8 mouse cellular contexts compared by ENCODE assay signal in genomic region chr7:16452587-16453073, GRCm38 (mm10). TPM values are rescaled to one million over a fixed set of nuclear protein-coding genes. Genes with fewer than 3 reads are reported as not detected.
DNase-seq lines count a peak whose midpoint lies in the region; ATAC-seq and TF ChIP-seq lines count a peak whose summit lies in the region.

TSS of gene Tmem160 (plus strand) at chr7:16452779.

- H3K4me2 ChIP-seq in heart, embryonic 12.5 days = peak within 1 kb of the TSS; percentile 93
- peak within 1 kb of the TSS; percentile 96 for H3K4me2 ChIP-seq in kidney, postnatal 0 days (ENCODE audit: low read length)
- H3K4me2 ChIP-seq in liver, embryonic 11.5 days = peak within 1 kb of the TSS; percentile 78
- H3K4me2 ChIP-seq in stomach, embryonic 16.5 days (ENCODE audit: low read depth, low read length) = peak within 1 kb of the TSS; percentile 95

- H3K27ac ChIP-seq in heart, embryonic 12.5 days (ENCODE audit: poor library complexity, severe bottlenecking) = peak within 1 kb of the TSS; percentile 51
- 0 out of 2 replicates have a peak within 1 kb of the TSS, but pooled peaks have one; percentile 25 for H3K27ac ChIP-seq in kidney, postnatal 0 days
- H3K27ac ChIP-seq in liver, embryonic 11.5 days (ENCODE audit: low read depth, low read length) = peak within 1 kb of the TSS; percentile 11; the same call in 1 of the 2 replicates
- peak within 1 kb of the TSS; percentile 44 for H3K27ac ChIP-seq in stomach, embryonic 16.5 days (ENCODE audit: low read length)

- H3K9ac ChIP-seq in heart, embryonic 12.5 days = peak within 1 kb of the TSS; percentile 83
- H3K9ac ChIP-seq in kidney, postnatal 0 days (ENCODE audit: low read depth, low read length) = peak within 1 kb of the TSS; percentile 68
- H3K9ac ChIP-seq in liver, embryonic 11.5 days (ENCODE audit: low read depth, low read length) = peak within 1 kb of the TSS; percentile 68
- peak within 1 kb of the TSS; percentile 87 for H3K9ac ChIP-seq in stomach, embryonic 16.5 days (ENCODE audit: low read length)

- H3K4me1 ChIP-seq in heart, embryonic 12.5 days (replicated peaks) = peaks cover 18% of the 10 kb centered on the region
- peaks cover 7% of the 10 kb centered on the region; the same call in 1 of the 2 replicates for H3K4me1 ChIP-seq in kidney, postnatal 0 days (replicated peaks; ENCODE audit: insufficient read depth, low read length)
- peaks cover 12% of the 10 kb centered on the region for H3K4me1 ChIP-seq in liver, embryonic 11.5 days (replicated peaks; ENCODE audit: control insufficient read depth, insufficient read depth, low read length)
- peaks cover 6% of the 10 kb centered on the region for H3K4me1 ChIP-seq in stomach, embryonic 16.5 days (ENCODE audit: control insufficient read depth, insufficient read depth, low read length)

- no peak for TF ChIP-seq CTCF in kidney, postnatal 0 days (IDR thresholded peaks at IDR 0.05; ENCODE audit: low read depth)

- H3K27me3 ChIP-seq in heart, embryonic 12.5 days (replicated peaks) = no peaks in the 10 kb centered on the region
- no peaks in the 10 kb centered on the region for H3K27me3 ChIP-seq in kidney, postnatal 0 days (ENCODE audit: insufficient read depth, low read length)
- no peaks in the 10 kb centered on the region for H3K27me3 ChIP-seq in liver, embryonic 11.5 days (replicated peaks; ENCODE audit: control insufficient read depth, insufficient read depth, low read length)
- no peaks in the 10 kb centered on the region for H3K27me3 ChIP-seq in stomach, embryonic 16.5 days (ENCODE audit: control insufficient read depth, insufficient read depth, low read length)

- peak within 1 kb of the TSS; percentile 91 for H3K4me3 ChIP-seq in heart, embryonic 12.5 days
- H3K4me3 ChIP-seq in kidney, postnatal 0 days (replicated peaks; ENCODE audit: low read depth, low read length) = peak within 1 kb of the TSS; percentile 83
- H3K4me3 ChIP-seq in liver, embryonic 11.5 days (ENCODE audit: low read depth, low read length) = peak within 1 kb of the TSS; percentile 85
- peak within 1 kb of the TSS; percentile 73 for H3K4me3 ChIP-seq in stomach, embryonic 16.5 days (replicated peaks; ENCODE audit: low read length)

- peak; percentile 95 for DNase-seq in CD4-positive, CD25-positive, alpha-beta regulatory T cell, adult 2 months (ENCODE audit: low read depth, low spot score)
- peak; percentile 95 for DNase-seq in brain, embryonic 18.5 days (ENCODE audit: low read depth, low spot score)
- peak; percentile 98 for DNase-seq in kidney, postnatal 0 days (ENCODE audit: low spot score)
- peak; percentile 82 for DNase-seq in liver, embryonic 11.5 days (ENCODE audit: low spot score)
- peak; percentile 95 for DNase-seq in naive thymus-derived CD4-positive, alpha-beta T cell, adult 2 months (ENCODE audit: low read depth)

- peaks cover 28% of the 10 kb centered on the region for H3K36me3 ChIP-seq in heart, embryonic 12.5 days
- H3K36me3 ChIP-seq in kidney, postnatal 0 days (ENCODE audit: insufficient read depth, low read length) = no peaks in the 10 kb centered on the region
- 0 out of 2 replicates have a peak, but pooled peaks cover 3% of the 10 kb centered on the region for H3K36me3 ChIP-seq in liver, embryonic 11.5 days (ENCODE audit: control insufficient read depth, insufficient read depth, low read length)
- no peaks in the 10 kb centered on the region for H3K36me3 ChIP-seq in stomach, embryonic 16.5 days (ENCODE audit: control insufficient read depth, insufficient read depth, low read length)

- 2% methylated on average over 30 of the region's 30 CpGs for WGBS in heart, embryonic 12.5 days
- 1% methylated on average over 30 of the region's 30 CpGs for WGBS in kidney, postnatal 0 days
- under 1% methylated on average over 30 of the region's 30 CpGs for WGBS in liver, embryonic 11.5 days
- 1% methylated on average over 30 of the region's 30 CpGs for WGBS in stomach, embryonic 16.5 days

- H3K9me3 ChIP-seq in heart, embryonic 12.5 days (replicated peaks) = no peaks in the 10 kb centered on the region
- no peaks in the 10 kb centered on the region for H3K9me3 ChIP-seq in kidney, postnatal 0 days (replicated peaks; ENCODE audit: low read length)
- no peaks in the 10 kb centered on the region for H3K9me3 ChIP-seq in liver, embryonic 11.5 days (ENCODE audit: control insufficient read depth, low read length)
- no peaks in the 10 kb centered on the region for H3K9me3 ChIP-seq in stomach, embryonic 16.5 days (replicated peaks; ENCODE audit: control insufficient read depth, low read length)

- ATAC-seq in erythroid progenitor cell, adult 5-6 weeks (replicated peaks; ENCODE audit: low FRiP score, poor library complexity, severe bottlenecking) = peak; percentile 92
- peak; percentile 97 for ATAC-seq in heart, embryonic 12.5 days (ENCODE audit: insufficient number of reproducible peaks, low FRiP score)
- ATAC-seq in kidney, postnatal 0 days (replicated peaks; ENCODE audit: low FRiP score, low read depth) = peak; percentile 98
- ATAC-seq in liver, embryonic 11.5 days (replicated peaks; ENCODE audit: low FRiP score) = peak; percentile 99
- ATAC-seq in stomach, embryonic 16.5 days (ENCODE audit: insufficient read depth, low FRiP score) = peak; percentile 99

RNA-seq across cellular contexts. Expression of gene Tmem160, which starts in this region (rescaled TPM):
- 6.8 and 8.0 TPM in 2 replicates for total RNA-seq in erythroid progenitor cell, adult 5-6 weeks (2015; ENCODE audit: low replicate concordance)
- 1.9 and 5.9 TPM in 2 replicates for total RNA-seq in erythroid progenitor cell, adult 5-6 weeks (2017; ENCODE audit: low replicate concordance)
- 79.0 and 83.6 TPM in 2 replicates for polyA plus RNA-seq in heart, embryonic 12.5 days (2016; fragmentation: Nextera tagmentation; extraction: Ambion mirVana)
- polyA plus RNA-seq in kidney, postnatal 0 days (2015; fragmentation: Nextera tagmentation; extraction: Ambion mirVana) = 74.2 and 81.9 TPM in 2 replicates
- polyA plus RNA-seq in liver, embryonic 11.5 days (2014; fragmentation: Nextera tagmentation; extraction: Ambion mirVana) = 54.4 and 54.5 TPM in 2 replicates
- polyA plus RNA-seq in stomach, embryonic 16.5 days (2015; fragmentation: Nextera tagmentation; extraction: Ambion mirVana) = 38.4 and 44.2 TPM in 2 replicates

Comparison
In these comparisons a context has a peak if more than half of its experiments do, and no peak if none do; other contexts are left out.
1. Peak in every context shown above with its lines: DNase-seq, ATAC-seq, H3K4me3 ChIP-seq and H3K27ac ChIP-seq.